Mouse (Mus musculus): ENCODE results near the gene Chpf. TPM values are rescaled to one million over a fixed set of nuclear protein-coding genes. Genes with fewer than 3 reads are reported as not detected.

Gene Chpf
- polyA plus RNA-seq, 1 experiment from 2014 or later = 25.2 TPM

DNA sequence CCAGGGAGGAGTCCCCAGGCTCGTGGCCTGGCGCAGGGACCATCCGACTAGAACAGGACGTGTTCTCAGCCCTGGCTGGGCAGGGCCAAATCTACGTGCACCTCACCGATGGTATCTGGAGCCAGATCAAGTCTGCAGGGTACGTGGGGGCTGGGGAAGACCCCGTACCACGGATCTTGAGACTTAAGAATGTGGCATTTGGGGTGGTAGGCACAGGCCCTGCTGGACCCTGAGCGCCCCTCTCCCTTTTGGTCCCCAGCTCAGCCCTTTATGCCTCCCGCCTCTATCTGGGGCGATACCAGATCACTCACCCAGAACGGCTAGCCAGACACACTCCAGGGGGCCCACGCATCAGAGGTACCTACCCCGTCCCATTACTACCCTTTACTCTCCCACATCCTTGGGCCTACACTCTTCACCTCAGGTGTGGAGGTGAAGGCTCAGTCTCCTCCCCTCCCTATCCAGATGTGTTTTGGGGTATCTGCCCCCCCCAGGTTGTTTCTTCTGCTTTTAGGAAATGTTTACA is 37.6 kb downstream of the Chpf start:
- WGBS = 90% methylated on average over 15 of the region's 15 CpGs
- H3K36me3 ChIP-seq (ENCODE audit: control insufficient read depth, insufficient read depth, low read length) = 0 out of 2 replicates have a peak, but pooled peaks cover 5% of the 10 kb centered on the region
- no peaks in the 10 kb centered on the region for H3K9me3 ChIP-seq (ENCODE audit: control insufficient read depth, low read length)
- no peak for ATAC-seq
- H3K4me3 ChIP-seq (ENCODE audit: low read length) = no peak overlapping the region
- H3K9ac ChIP-seq (ENCODE audit: low read depth, low read length) = no peak overlapping the region
- H3K4me1 ChIP-seq (ENCODE audit: control insufficient read depth, insufficient read depth, low read length) = peaks cover 27% of the 10 kb centered on the region
- H3K27ac ChIP-seq (ENCODE audit: low read length) = no peak overlapping the region
- no peak overlapping the region for H3K4me2 ChIP-seq (ENCODE audit: low read depth, low read length)
- peaks cover 13% of the 10 kb centered on the region for H3K27me3 ChIP-seq (replicated peaks; ENCODE audit: control insufficient read depth, insufficient read depth, low read length)

- Histone ChIP-seq H3K9me3 (ENCODE audit: control insufficient read depth, low read length) (no peaks in the 10 kb centered on the region), H3K36me3 (ENCODE audit: control insufficient read depth, insufficient read depth, low read length) (0 out of 2 replicates have a peak, but pooled peaks cover 5% of the 10 kb centered on the region), H3K9ac (ENCODE audit: low read depth, low read length) (no peak overlapping the region), H3K27ac (ENCODE audit: low read length) (no peak overlapping the region), H3K4me3 (ENCODE audit: low read length) (no peak overlapping the region), H3K27me3 (replicated peaks; ENCODE audit: control insufficient read depth, insufficient read depth, low read length) (peaks cover 12% of the 10 kb centered on the region; the same call in 1 of the 2 replicates), H3K4me1 (ENCODE audit: control insufficient read depth, insufficient read depth, low read length) (peaks cover 24% of the 10 kb centered on the region), H3K4me2 (ENCODE audit: low read depth, low read length) (no peak overlapping the region)
- ATAC-seq = no peak
- 93% methylated on average over 7 of the region's 7 CpGs for WGBS
Observed at GRCm38 (mm10) chr1:75440661-75441060, 38.4 kb downstream of the Chpf start.

DNA sequence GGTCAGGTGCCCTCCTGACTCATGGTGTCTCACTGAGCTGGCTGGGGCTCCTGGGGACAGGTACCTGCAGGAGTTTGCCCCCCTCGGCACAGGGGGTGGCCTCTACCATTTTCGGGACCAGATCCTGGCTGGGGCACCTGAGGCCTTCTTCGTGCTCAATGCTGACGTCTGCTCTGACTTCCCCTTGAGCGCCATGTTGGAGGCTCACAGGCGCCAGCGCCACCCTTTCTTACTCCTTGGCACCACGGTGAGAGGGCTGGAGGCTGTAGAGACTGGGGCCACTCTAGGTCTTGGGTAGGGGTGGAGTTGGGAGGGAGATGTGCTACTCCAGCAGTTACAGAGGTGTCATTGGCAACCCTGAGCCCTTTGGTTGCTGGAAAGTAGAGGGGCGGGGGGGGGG is 40.3 kb downstream of the Chpf start:
- no peaks in the 10 kb centered on the region for H3K27me3 ChIP-seq (replicated peaks; ENCODE audit: control insufficient read depth, insufficient read depth, low read length)
- 0 out of 2 replicates have a peak, but pooled peaks cover 5% of the 10 kb centered on the region for H3K36me3 ChIP-seq (ENCODE audit: control insufficient read depth, insufficient read depth, low read length)
- no peak overlapping the region for H3K4me2 ChIP-seq (ENCODE audit: low read depth, low read length)
- H3K9me3 ChIP-seq (ENCODE audit: control insufficient read depth, low read length) = no peaks in the 10 kb centered on the region
- peaks cover 19% of the 10 kb centered on the region for H3K4me1 ChIP-seq (ENCODE audit: control insufficient read depth, insufficient read depth, low read length)
- H3K4me3 ChIP-seq (ENCODE audit: low read length) = no peak overlapping the region
- 83% methylated on average over 8 of the region's 9 CpGs for WGBS
- ATAC-seq = no peak
- no peak overlapping the region for H3K27ac ChIP-seq (ENCODE audit: low read length)
- no peak overlapping the region for H3K9ac ChIP-seq (ENCODE audit: low read depth, low read length)

DNA sequence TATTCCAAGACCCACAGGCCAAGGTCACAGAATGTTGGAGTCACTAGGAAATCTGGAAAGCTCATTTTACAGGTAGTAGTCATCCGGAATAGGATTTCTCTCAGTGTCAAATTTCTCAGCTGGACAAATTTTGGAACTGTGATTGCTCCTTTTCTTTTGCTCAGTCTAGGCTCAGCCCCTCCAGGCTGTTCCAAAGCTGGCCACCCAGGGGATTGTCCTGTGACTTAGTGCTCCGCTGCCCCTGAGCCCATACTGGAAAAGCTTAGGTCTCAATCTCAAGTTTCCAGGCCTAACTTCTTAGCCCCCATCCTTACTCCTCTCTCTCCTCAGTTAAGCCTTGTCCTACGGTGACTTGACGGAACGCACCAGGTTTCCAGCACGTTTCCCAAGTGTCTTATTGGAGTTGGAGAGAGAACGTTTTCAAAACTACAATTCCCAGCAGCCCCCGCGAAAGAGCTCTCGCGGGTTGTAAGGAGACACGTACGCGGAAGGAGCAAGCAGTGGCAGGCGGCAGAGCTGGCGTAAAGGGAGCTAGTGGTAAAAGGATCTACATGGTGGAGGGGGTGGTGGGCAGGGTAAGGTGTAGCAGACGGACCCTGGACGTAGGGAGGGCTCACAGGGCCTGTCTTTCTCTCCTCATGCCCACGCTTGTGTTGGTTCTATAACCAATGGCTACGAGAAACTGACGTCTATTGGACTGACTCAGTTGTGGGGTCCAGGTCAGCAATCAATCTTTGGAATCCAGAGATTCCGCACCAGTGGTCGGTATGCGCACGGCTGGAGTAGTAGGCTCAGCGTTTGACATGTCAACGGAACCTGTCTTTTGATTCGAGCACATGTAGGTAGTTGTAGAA is 43.4 kb downstream of the Chpf start, which contains the start of gene Gmppa:
TSS of gene Gmppa (plus strand) at position 456 of the 854 bp plus-strand sequence.
- H3K4me3 ChIP-seq (ENCODE audit: low read length) = peak within 1 kb of the TSS; percentile 66
- no peaks in the 10 kb centered on the region for H3K27me3 ChIP-seq (replicated peaks; ENCODE audit: control insufficient read depth, insufficient read depth, low read length)

DNA sequence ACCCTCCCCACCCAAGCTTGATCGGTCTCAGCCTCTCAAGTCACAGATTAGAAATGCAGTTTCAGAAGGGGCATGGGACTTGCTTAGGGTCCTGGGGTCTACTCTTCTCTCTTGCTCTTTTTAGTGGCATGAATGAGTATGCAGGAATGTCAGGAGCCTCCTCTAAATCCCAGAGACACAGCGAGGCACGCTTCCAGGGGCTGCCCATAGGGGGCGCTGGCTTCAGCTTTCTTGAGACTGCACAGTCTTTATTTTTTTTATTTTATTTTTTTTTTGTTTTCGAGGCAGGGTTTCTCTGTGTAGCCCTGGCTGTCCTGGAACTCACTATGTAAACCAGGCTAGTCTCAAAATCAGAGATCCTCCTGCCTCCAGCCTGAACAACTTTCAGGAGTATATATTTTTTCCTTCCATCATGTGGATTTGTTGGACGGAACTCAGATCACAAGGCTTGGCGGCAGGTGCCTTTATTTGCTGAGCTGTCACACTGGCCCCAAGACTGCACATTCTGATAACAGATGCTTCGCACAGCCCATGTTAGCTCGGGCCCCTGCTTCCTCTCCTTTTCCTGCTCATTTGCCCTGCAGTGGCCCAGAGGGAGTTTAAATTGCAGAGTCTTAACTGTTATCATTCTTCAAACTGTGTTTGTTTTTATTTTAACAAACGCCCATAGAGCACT is 53.2 kb downstream of the Chpf start:
- H3K4me1 ChIP-seq (ENCODE audit: control insufficient read depth, insufficient read depth, low read length) = peaks cover 10% of the 10 kb centered on the region
- H3K27me3 ChIP-seq (replicated peaks; ENCODE audit: control insufficient read depth, insufficient read depth, low read length) = peaks cover 35% of the 10 kb centered on the region
- no peaks in the 10 kb centered on the region for H3K9me3 ChIP-seq (ENCODE audit: control insufficient read depth, low read length)
- no peak overlapping the region for H3K4me2 ChIP-seq (ENCODE audit: low read depth, low read length)
- no peak overlapping the region for H3K27ac ChIP-seq (ENCODE audit: low read length)
- H3K4me3 ChIP-seq (ENCODE audit: low read length) = no peak overlapping the region
- no peaks in the 10 kb centered on the region for H3K36me3 ChIP-seq (ENCODE audit: control insufficient read depth, insufficient read depth, low read length)
- no peak for ATAC-seq
- H3K9ac ChIP-seq (ENCODE audit: low read depth, low read length) = no peak overlapping the region
- WGBS = 25% methylated on average over 10 of the region's 10 CpGs

More for the DNA sequence above, 43.4 kb downstream of the Chpf start, which contains the start of gene Gmppa:
- 5% methylated on average over 28 of the region's 28 CpGs for WGBS
- peak; percentile 88 for ATAC-seq
- Histone ChIP-seq H3K9me3 (ENCODE audit: control insufficient read depth, low read length) (no peaks in the 10 kb centered on the region), H3K27ac (ENCODE audit: low read length) (peak within 1 kb of the TSS; percentile 39; the same call in 1 of the 2 replicates), H3K4me1 (ENCODE audit: control insufficient read depth, insufficient read depth, low read length) (peaks cover 19% of the 10 kb centered on the region), H3K4me2 (ENCODE audit: low read depth, low read length) (peak within 1 kb of the TSS; percentile 58), H3K36me3 (ENCODE audit: control insufficient read depth, insufficient read depth, low read length) (0 out of 2 replicates have a peak, but pooled peaks cover 4% of the 10 kb centered on the region), H3K9ac (ENCODE audit: low read depth, low read length) (peak within 1 kb of the TSS; percentile 76)

Other genes with a start within 250 kb of the Chpf start
- gene A630095N17Rik, start 247.2 kb downstream of the Chpf start, polyA plus RNA-seq (2015; fragmentation: Nextera tagmentation; extraction: Ambion mirVana) = not detected in 2 replicates
- 20.9 and 24.3 TPM in 2 replicates for gene Dnajb2, start 242.9 kb downstream of the Chpf start, polyA plus RNA-seq (2015; fragmentation: Nextera tagmentation; extraction: Ambion mirVana)
- gene Ptprn, start 214.8 kb downstream of the Chpf start, polyA plus RNA-seq (2015; fragmentation: Nextera tagmentation; extraction: Ambion mirVana) = 2.9 and 3.0 TPM in 2 replicates
- 9.2 and 9.9 TPM in 2 replicates for gene Resp18, start 200.9 kb downstream of the Chpf start, polyA plus RNA-seq (2015; fragmentation: Nextera tagmentation; extraction: Ambion mirVana)
- gene Dnpep, start 161.3 kb downstream of the Chpf start, polyA plus RNA-seq (2015; fragmentation: Nextera tagmentation; extraction: Ambion mirVana) = 159 and 160 TPM in 2 replicates
- 149 and 159 TPM in 2 replicates for gene Des, start 119.0 kb downstream of the Chpf start, polyA plus RNA-seq (2015; fragmentation: Nextera tagmentation; extraction: Ambion mirVana)
- gene Speg, start 104.0 kb downstream of the Chpf start, polyA plus RNA-seq (2015; fragmentation: Nextera tagmentation; extraction: Ambion mirVana) = 33.5 and 35.2 TPM in 2 replicates
- 134 and 137 TPM in 2 replicates for gene Gmppa, start 43.4 kb downstream of the Chpf start, polyA plus RNA-seq (2015; fragmentation: Nextera tagmentation; extraction: Ambion mirVana)
- 2.0 and 2.4 TPM in 2 replicates for gene Asic4, start 28.9 kb downstream of the Chpf start, polyA plus RNA-seq (2015; fragmentation: Nextera tagmentation; extraction: Ambion mirVana)
- 1.5 and 1.9 TPM in 2 replicates for gene Tmem198, start 225 bp upstream of the Chpf start, polyA plus RNA-seq (2015; fragmentation: Nextera tagmentation; extraction: Ambion mirVana)
- gene Obsl1, start 27.1 kb upstream of the Chpf start, polyA plus RNA-seq (2015; fragmentation: Nextera tagmentation; extraction: Ambion mirVana) = 38.7 and 42.7 TPM in 2 replicates
- 6.6 and 7.3 TPM in 2 replicates for gene Inha, start 27.8 kb upstream of the Chpf start, polyA plus RNA-seq (2015; fragmentation: Nextera tagmentation; extraction: Ambion mirVana)
- gene Stk11ip, start 42.2 kb upstream of the Chpf start, polyA plus RNA-seq (2015; fragmentation: Nextera tagmentation; extraction: Ambion mirVana) = 16.6 and 17.8 TPM in 2 replicates
- gene Slc4a3, start 67.0 kb upstream of the Chpf start, polyA plus RNA-seq (2015; fragmentation: Nextera tagmentation; extraction: Ambion mirVana) = 7.6 and 9.8 TPM in 2 replicates

All from intestine, embryonic 16.5 days (tissue).